Mouse (Mus musculus) MEL-GATA-1-ER (cell line): ENCODE results near the gene Ruvbl2.

Experiments
- DNase-seq: peaks from one replicate; pipeline ENCODE4 v3.0.0-alpha.2; 2012; ENCODE audit warnings: low read depth; ENCODE audit errors: extremely low read depth

The Ruvbl2 gene

GRCm38 (mm10) chr7:45461326-45461725 is 23.4 kb upstream of the Ruvbl2 start:
- no peak for DNase-seq

DNA sequence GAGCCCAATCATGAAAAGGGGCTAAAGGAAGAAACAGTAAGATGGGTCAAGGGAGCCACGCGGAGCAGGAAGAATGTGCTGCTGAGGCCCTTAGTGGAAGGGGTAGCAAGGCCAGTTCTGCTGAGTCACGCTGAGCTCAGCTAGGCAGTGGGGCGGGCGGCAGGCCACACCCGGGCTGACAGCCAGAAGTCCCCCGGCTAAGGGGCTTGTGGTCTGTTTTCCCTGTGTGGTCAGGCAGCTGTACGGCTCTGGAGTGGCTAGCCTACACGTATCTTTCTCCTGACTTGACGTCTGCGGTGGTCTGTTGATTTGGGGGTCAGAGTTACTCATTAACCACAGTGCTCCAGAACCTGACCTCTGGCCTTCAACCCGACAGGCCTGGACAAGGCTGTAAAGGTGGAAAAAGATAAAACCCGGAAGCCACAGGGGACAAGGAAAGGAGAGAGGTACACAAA is 23.0 kb upstream of the Ruvbl2 start:
- peak; percentile 68 for DNase-seq

DNA sequence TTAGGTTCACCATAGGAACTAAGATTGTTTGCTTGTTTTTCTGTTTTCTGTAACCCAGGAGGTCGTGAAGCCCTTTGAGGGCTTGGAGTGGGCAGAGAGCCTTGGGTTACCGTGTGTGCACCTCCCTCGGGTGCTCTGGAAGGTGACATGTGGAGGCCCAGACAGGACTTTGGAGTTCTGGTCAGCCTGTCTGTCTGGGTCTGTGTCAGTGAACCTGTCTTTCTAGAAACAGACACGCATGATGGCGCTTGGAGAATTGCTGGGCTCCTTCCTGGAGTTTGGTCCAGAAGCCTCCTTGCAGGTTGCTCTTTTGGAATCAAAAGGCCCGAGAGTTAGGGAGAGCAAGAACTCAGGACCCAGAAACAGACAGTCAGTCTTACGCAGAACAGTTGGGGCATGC is 22.5 kb upstream of the Ruvbl2 start:
- no peak for DNase-seq

DNA sequence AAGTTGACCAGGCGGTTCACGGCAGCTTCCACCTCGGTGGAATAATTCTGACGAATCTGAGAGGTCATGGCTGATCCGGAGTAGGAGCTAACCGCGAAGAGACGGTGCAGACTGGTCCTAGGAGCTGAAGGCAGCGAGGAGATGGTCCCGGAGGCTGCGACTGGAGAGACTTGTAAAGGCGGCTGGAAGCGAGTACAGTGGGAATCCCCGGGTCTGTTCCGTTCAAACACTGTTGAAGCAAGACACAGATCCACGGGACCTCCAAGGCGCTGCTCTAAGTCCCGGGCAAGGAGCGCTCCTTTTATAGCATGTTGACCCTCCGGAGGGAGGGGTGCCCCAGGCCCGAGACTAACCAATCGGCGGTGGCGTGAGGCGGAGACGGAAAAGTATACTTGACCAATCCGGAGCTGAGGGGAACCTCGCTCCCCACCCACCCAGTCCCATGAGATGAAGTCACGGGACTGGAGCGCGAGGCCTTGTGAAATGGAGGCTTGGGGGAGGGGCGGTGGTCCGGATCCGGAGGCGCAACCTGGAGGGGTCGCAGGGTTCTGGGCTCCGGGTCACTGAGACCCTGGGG is 21.8 kb upstream of the Ruvbl2 start, which contains the start of gene Ftl1:
Gene Ftl1 (minus strand): TSS at position 321 of the 577 bp plus-strand sequence.
- DNase-seq: peak; percentile 90

DNA sequence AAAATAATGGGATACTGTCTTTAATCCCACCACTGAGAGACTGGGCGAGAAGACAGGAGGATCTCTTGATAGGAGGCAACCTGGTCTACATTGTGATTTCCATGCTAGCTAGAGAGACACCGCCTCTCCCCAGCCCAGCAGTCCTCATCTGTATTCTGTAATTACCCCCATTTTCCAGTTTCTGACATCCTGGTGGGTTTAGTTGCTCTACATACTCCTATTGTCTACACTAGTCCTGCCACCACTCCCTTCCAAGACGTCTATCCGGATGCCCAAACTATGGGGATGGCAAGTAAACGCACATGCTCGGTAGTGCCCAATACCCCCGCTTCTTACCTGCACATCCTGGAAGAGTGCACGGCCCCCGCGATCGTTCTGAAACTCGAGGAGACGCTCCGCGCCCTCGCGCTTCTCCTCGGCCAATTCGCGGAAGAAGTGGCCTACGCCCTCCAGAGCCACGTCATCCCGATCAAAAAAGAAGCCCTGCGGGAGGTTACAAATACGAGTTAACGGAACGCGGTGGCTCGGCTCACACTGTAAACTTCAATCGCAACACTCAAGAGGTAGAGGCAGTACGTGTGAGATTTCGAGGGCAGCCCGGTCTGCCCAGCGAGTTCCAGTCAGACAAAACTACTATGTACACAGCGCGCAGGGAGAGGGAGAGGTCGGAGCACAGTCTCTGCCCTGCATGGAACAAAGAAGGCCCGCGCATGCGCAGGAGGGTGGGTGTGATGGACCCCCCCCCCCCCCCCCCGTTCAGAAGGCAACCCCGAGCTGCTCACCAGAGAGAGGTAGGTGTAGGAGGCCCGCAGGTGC is 21.1 kb upstream of the Ruvbl2 start:
- no peak for DNase-seq

GRCm38 (mm10) chr7:45457204-45458060 is 19.5 kb upstream of the Ruvbl2 start:
- DNase-seq: peak; percentile 56

- no peak for DNase-seq
These were observed 18.9 kb upstream of the Ruvbl2 start for GRCm38 (mm10) chr7:45456721-45457203.

DNA sequence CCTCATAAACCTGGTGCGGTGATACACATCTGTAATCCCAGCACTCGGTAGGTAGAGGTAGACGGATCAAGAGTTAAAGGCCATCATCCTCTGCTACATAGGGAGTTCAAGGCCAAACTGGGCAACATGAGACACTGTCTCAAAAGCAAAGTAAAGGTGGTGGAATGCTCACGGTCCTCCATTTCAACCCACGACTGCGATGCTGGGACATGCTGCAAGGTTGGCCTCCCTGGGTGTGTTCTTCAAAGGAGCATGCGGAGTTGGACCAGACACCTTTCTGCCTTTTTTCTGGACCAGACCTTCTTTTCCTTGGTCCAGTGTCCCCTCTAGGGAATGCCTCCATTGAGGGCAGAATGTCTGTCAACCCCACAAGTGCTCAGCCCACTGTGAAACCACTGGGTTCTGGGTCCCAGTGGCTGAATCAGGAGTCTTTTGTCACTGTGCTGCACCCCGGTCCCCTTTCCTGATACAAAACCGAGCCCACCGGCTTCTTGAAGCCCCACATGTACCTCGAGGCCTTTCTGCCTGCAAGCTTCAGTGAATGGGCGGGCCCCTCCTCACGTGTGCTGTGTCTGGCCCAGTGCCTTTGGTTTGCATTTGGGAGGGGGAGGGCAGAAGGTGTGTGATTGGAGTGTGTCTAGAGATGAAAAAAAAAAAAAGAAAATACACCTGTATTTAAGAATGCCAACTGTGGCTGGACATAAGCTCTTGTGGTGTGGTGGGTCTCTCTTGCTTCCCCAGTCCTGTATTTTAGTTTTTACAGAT is 18.2 kb upstream of the Ruvbl2 start:
- DNase-seq: no peak

- no peak for DNase-seq
These were observed 17.1 kb upstream of the Ruvbl2 start for GRCm38 (mm10) chr7:45454971-45455370.

- peak; percentile 60 for DNase-seq
These were observed 13.6 kb upstream of the Ruvbl2 start for GRCm38 (mm10) chr7:45451344-45451982.

GRCm38 (mm10) chr7:45449974-45450373 is 12.1 kb upstream of the Ruvbl2 start:
- no peak for DNase-seq

DNA sequence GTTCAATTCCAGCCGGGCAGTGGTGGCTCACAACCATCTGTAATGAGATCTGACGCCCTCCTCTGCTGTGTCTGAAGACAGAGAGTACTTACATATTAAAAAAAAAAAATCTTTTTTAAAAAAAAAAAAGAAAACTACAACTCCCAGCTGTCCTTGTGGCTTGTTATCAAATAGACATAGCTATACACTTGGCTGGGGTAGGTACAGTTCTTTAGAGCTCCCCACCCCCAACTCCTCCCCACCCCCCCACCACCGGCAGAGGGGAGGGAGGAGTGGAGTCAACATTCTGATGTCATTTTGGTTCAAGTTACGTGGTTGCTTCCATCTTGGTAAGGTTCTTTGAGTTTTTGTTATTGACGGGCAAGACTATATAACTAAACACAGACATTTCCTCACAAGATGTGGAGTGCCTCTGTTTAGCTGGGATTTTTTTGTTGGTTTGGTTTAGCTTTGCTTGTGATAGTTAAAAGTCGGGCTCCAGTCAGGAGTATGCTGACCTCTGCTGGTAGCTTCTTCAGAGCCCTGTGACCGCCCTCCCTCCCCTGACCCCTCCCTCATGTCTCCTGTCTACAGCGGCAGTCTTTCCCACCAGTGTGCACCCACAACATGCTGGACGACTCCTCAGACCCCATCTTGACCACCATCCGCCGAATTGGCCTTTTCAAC is 9.6 kb upstream of the Ruvbl2 start:
- DNase-seq: no peak

DNA sequence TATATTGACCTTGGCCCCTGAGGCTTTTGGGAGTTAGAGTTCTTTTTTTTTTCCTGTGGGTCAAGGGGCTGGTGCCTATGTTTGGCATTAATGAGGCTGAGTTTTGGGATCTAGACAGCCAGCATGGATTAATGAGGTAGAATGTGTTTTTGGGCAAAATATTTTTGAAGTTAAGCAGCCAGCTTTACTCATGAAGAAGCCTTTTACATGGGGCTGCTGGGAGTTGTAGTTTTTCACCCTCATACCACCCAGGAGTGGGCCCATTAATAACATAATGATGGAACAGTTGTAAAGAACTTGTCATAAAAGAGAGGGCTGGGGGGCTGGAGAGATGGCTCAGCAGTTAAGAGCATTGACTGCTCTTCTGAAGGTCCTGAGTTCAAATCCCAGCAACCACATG is 8.7 kb upstream of the Ruvbl2 start:
- DNase-seq: no peak

DNA sequence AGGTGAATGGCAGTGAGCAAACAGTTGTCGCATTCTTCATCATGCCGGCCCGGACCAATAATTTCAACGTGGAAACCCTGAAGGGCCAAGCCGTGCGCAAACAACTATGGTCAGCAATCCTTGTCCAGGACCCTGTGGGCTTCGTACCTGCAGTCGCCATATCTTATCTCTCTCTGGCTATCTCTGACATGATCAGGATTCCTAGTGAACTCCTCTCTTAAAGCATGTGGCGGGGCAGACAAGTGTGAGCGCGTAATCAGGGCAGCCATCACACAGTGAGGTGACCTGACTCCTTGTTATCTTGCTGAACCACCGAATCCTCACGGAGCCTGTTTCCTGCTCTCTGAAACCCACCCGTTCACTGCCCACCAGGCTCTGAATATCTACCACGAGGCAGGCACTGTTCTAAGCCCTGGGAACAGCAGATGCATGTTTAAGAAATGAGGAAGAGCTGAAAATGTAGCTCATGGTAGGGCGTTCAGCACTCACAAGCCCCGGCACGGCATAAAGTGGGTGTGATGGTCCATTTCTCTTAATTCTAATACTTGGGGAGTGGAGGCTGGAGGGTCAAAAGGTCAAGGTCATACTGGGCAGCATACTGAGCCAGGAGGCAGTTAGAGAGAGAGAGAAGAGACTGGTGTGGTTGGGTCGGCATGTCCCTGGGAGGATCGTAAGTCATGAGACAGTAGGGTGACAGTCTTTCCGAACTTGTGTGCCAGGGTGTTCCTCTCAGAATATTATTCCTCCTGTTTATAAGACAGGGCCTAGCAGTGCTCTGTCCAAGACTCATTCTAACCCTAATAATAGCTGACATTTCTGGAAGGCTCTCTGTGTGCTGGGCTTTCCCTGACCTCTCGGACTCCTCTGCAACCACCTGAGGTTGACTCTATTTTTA is 5.9 kb upstream of the Ruvbl2 start:
- DNase-seq: no peak

- DNase-seq: no peak
These were observed 850 bp downstream of the Ruvbl2 start for GRCm38 (mm10) chr7:45437046-45437445.

DNA sequence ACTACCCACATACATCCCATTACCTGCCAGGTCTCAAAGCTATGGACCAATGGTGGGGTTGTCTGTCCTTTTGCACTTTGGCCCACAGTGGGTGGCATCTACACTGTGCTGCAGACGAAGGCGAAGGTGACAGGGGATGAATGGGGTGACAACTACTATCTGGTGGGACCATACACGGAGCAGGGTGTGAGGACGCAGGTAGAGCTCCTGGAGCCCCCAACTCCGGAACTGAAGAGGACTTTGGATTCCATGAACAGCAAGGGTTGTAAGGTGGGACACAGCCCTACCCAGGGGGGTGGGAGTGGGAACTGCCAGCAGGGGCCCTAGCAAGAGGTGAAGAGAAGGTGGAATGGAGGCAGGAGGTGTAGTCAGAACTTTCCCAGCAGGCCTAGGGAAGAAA is 1.5 kb downstream of the Ruvbl2 start:
- no peak for DNase-seq

DNA sequence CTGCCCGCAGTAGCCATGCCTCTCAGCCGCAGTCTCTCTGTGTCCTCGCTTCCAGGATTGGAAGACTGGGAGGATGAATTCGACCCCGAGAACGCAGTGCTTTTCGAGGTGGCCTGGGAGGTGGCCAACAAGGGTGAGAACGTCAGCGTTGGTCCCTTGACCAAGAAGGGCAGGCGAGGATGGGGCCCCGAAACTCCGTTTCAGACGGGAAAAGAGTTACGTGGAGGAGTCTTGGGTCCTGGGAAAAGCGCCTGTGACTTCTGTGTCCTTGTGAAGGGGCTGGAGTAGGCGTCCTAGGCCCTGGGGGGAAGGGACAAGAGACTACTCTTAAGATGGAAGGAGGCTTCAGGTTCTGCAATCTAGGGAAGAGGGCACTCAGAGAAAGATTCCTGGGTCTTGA is 2.9 kb downstream of the Ruvbl2 start:
- no peak for DNase-seq

- peak; percentile 99 for DNase-seq
These were observed 3.5 kb downstream of the Ruvbl2 start, which contains the start of gene Gys1 for GRCm38 (mm10) chr7:45434203-45435015. TSS of gene Gys1 (plus strand) at chr7:45434844.
